Mouse (Mus musculus): ENCODE results near the gene Gm16427.
"Not testable (repeated sequence)": the region's sequence is repeated elsewhere in the genome, so short reads cannot be mapped to it uniquely, and the experiment has no call there.

Gene Gm16427

GRCm38 (mm10) chr5:93540100-93540499 is at the start of gene Gm16427:
Gene Gm16427, minus strand, starts transcription at chr5:93540200.
- not testable (repeated sequence) for DNase-seq (ENCODE audit: low read depth, low spot score)
